Mouse (Mus musculus) layer of hippocampus, adult 11-12 months (tissue): Measurements from ENCODE around the gene Rhoa.

Source experiments
- DNase-seq: peaks from one replicate; pipeline ENCODE4 v3.0.0; 2022; ENCODE audit warnings: low spot score

Gene Rhoa

GRCm38 (mm10) chr9:108341139-108341475 is 35.2 kb downstream of the Rhoa start:
- no peak for DNase-seq

GRCm38 (mm10) chr9:108341801-108342200 is 35.9 kb downstream of the Rhoa start:
- DNase-seq: no peak

GRCm38 (mm10) chr9:108342301-108342831 is 36.4 kb downstream of the Rhoa start:
- no peak for DNase-seq

GRCm38 (mm10) chr9:108343331-108343730 is 37.4 kb downstream of the Rhoa start:
- DNase-seq: no peak

- no peak for DNase-seq
Measured at GRCm38 (mm10) chr9:108343835-108344234, 37.9 kb downstream of the Rhoa start.

- DNase-seq: no peak
Measured at GRCm38 (mm10) chr9:108344471-108344870, 38.5 kb downstream of the Rhoa start.

GRCm38 (mm10) chr9:108347024-108347423 is 41.1 kb downstream of the Rhoa start:
- DNase-seq: no peak

GRCm38 (mm10) chr9:108347540-108348289 is 41.8 kb downstream of the Rhoa start, which contains the start of gene Usp4:
TSS of gene Usp4 (plus strand) at chr9:108347853.
- peak; percentile 89 for DNase-seq

GRCm38 (mm10) chr9:108348290-108348680 is 42.4 kb downstream of the Rhoa start:
- DNase-seq: no peak

GRCm38 (mm10) chr9:108349727-108350126 is 43.8 kb downstream of the Rhoa start:
- no peak for DNase-seq

- DNase-seq: no peak
Measured at GRCm38 (mm10) chr9:108378234-108378633, 72.3 kb downstream of the Rhoa start.

GRCm38 (mm10) chr9:108378736-108379135 is 72.8 kb downstream of the Rhoa start:
- no peak for DNase-seq

GRCm38 (mm10) chr9:108379294-108379693 is 73.4 kb downstream of the Rhoa start:
- no peak for DNase-seq

- DNase-seq: no peak
Measured at GRCm38 (mm10) chr9:108381382-108381781, 75.5 kb downstream of the Rhoa start.

GRCm38 (mm10) chr9:108385006-108385405 is 79.1 kb downstream of the Rhoa start:
- DNase-seq: no peak

- no peak for DNase-seq
Measured at GRCm38 (mm10) chr9:108386816-108387215, 80.9 kb downstream of the Rhoa start.
